Mouse (Mus musculus) regulatory T cell (primary cell): ENCODE measurements around the gene Olfr836.
"Not testable (repeated sequence)": the region's sequence is repeated elsewhere in the genome, so short reads cannot be mapped to it uniquely, and the experiment has no call there.

ENCODE experiments used
- in situ Hi-C: fragments of 300-600 bp; cut with MboI, MseI; formaldehyde crosslinking; loops from one replicate; pipeline ENCODE4 v1.15.1; 2025; ENCODE audit warnings: high pct_unique_total_duplicates

Olfr836 gene

DNA sequence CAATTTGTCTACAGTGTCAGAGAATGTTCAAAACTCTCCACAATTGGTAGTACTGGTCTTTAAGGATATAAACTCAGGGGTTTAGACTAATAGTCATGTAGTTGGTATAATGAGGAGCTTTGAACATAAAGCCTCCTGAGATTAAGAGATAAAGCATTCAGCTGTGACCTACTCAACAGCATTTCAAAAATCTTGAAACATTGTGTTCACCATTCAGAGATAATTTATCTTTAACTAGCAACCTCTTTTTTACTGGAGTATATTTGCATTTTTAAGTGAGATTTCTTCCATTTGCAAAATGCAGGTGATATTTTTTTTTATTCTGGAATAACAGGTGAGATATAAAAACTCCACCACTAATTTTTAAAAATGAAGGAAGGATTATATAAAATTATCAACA is at the start of gene Olfr836:
Gene Olfr836, plus strand, starts transcription at position 301 of the 400 bp plus-strand sequence.
- in situ Hi-C loops, result no loop called here

- in situ Hi-C loops, result no loop called here
Measured at GRCm38 (mm10) chr9:19084986-19085385, 35.2 kb upstream of the Olfr836 start.

GRCm38 (mm10) chr9:19092889-19093753 is 27.1 kb upstream of the Olfr836 start:
- in situ Hi-C loops, result not testable (repeated sequence)

- in situ Hi-C loops, result no loop called here
Measured at GRCm38 (mm10) chr9:19097286-19097685, 22.9 kb upstream of the Olfr836 start.

- in situ Hi-C loops, result no loop called here
Measured at GRCm38 (mm10) chr9:19136017-19136416, 15.8 kb downstream of the Olfr836 start, which contains the start of gene Olfr837. TSS of gene Olfr837 (plus strand) at chr9:19136317.
